Mouse (Mus musculus): Measurements from ENCODE around the gene Dnajc15.

Gene Dnajc15

GRCm38 (mm10) chr14:77860841-77861560 is 13.9 kb downstream of the Dnajc15 start:
- in situ Hi-C loops (cut with MboI; ENCODE audit: low sequenced_read_pairs): no loop called here

GRCm38 (mm10) chr14:77859894-77860293 is 15.0 kb downstream of the Dnajc15 start:
- in situ Hi-C loops (cut with MboI; ENCODE audit: low sequenced_read_pairs): no loop called here

GRCm38 (mm10) chr14:77853951-77854350 is 21.0 kb downstream of the Dnajc15 start:
- in situ Hi-C loops (cut with MboI; ENCODE audit: low sequenced_read_pairs): no loop called here

- in situ Hi-C loops (cut with MboI; ENCODE audit: low sequenced_read_pairs): no loop called here
Measured at GRCm38 (mm10) chr14:77849852-77850251, 25.1 kb downstream of the Dnajc15 start.

- in situ Hi-C loops (cut with MboI; ENCODE audit: low sequenced_read_pairs): no loop called here
Measured at GRCm38 (mm10) chr14:77848349-77848748, 26.6 kb downstream of the Dnajc15 start.

GRCm38 (mm10) chr14:77846206-77846605 is 28.7 kb downstream of the Dnajc15 start:
- in situ Hi-C loops (cut with MboI; ENCODE audit: low sequenced_read_pairs): no loop called here

GRCm38 (mm10) chr14:77845479-77845878 is 29.4 kb downstream of the Dnajc15 start:
- in situ Hi-C loops (cut with MboI; ENCODE audit: low sequenced_read_pairs): no loop called here

GRCm38 (mm10) chr14:77840574-77840973 is 34.4 kb downstream of the Dnajc15 start:
- in situ Hi-C loops (cut with MboI; ENCODE audit: low sequenced_read_pairs): no loop called here

- in situ Hi-C loops (cut with MboI; ENCODE audit: low sequenced_read_pairs): no loop called here
Measured at GRCm38 (mm10) chr14:77840078-77840477, 34.8 kb downstream of the Dnajc15 start.

GRCm38 (mm10) chr14:77836794-77837193 is 38.1 kb downstream of the Dnajc15 start:
- in situ Hi-C loops (cut with MboI; ENCODE audit: low sequenced_read_pairs): no loop called here

- in situ Hi-C loops (cut with MboI; ENCODE audit: low sequenced_read_pairs): no loop called here
Measured at GRCm38 (mm10) chr14:77832359-77832758, 42.6 kb downstream of the Dnajc15 start.

- in situ Hi-C loops (cut with MboI; ENCODE audit: low sequenced_read_pairs): no loop called here
Measured at GRCm38 (mm10) chr14:77831936-77832335, 43.0 kb downstream of the Dnajc15 start.

GRCm38 (mm10) chr14:77829673-77830072 is 45.3 kb downstream of the Dnajc15 start:
- in situ Hi-C loops (cut with MboI; ENCODE audit: low sequenced_read_pairs): no loop called here

GRCm38 (mm10) chr14:77825891-77826290 is 49.0 kb downstream of the Dnajc15 start:
- in situ Hi-C loops (cut with MboI; ENCODE audit: low sequenced_read_pairs): no loop called here

GRCm38 (mm10) chr14:77825121-77825520 is 49.8 kb downstream of the Dnajc15 start:
- in situ Hi-C loops (cut with MboI; ENCODE audit: low sequenced_read_pairs): no loop called here

- in situ Hi-C loops (cut with MboI; ENCODE audit: low sequenced_read_pairs): no loop called here
Measured at GRCm38 (mm10) chr14:77819841-77820240, 55.1 kb downstream of the Dnajc15 start.

- in situ Hi-C loops (cut with MboI; ENCODE audit: low sequenced_read_pairs): no loop called here
Measured at GRCm38 (mm10) chr14:77817561-77817960, 57.4 kb downstream of the Dnajc15 start.

- in situ Hi-C loops (cut with MboI; ENCODE audit: low sequenced_read_pairs): no loop called here
Measured at GRCm38 (mm10) chr14:77814935-77815334, 60.0 kb downstream of the Dnajc15 start.

- in situ Hi-C loops (cut with MboI; ENCODE audit: low sequenced_read_pairs): no loop called here
Measured at GRCm38 (mm10) chr14:77812890-77813289, 62.0 kb downstream of the Dnajc15 start.

- in situ Hi-C loops (cut with MboI; ENCODE audit: low sequenced_read_pairs): no loop called here
Measured at GRCm38 (mm10) chr14:77811466-77811865, 63.5 kb downstream of the Dnajc15 start.

- in situ Hi-C loops (cut with MboI; ENCODE audit: low sequenced_read_pairs): no loop called here
Measured at GRCm38 (mm10) chr14:77807836-77808235, 67.1 kb downstream of the Dnajc15 start.

GRCm38 (mm10) chr14:77806345-77806744 is 68.6 kb downstream of the Dnajc15 start:
- in situ Hi-C loops (cut with MboI; ENCODE audit: low sequenced_read_pairs): no loop called here

- in situ Hi-C loops (cut with MboI; ENCODE audit: low sequenced_read_pairs): no loop called here
Measured at GRCm38 (mm10) chr14:77802268-77802630, 72.7 kb downstream of the Dnajc15 start.
